Mouse (Mus musculus) embryonic facial prominence, embryonic 11.5 days (tissue): ENCODE results near the gene Crebrf. TPM values are rescaled to one million over a fixed set of nuclear protein-coding genes. Genes with fewer than 3 reads are reported as not detected.

ENCODE experiments used
- ATAC-seq: fragments of 200-750 bp; cut with Nextera tagmentation; replicated peaks from 2 replicates; pipeline ENCODE4 v1.8.0; 2017; ENCODE audit warnings: low read depth; ENCODE audit not compliant: insufficient number of reproducible peaks, low FRiP score, low TSS enrichment
- DNase-seq: peaks from one replicate; pipeline ENCODE4 v3.0.0-alpha.2; 2015; ENCODE audit warnings: low spot score
- H3K27ac ChIP-seq: fragments of 300-500 bp; sonication (generic); replicated peaks from 2 replicates; pipeline ENCODE4 v1.5.1; 2014; ENCODE audit warnings: mild to moderate bottlenecking, low read depth, low read length, control low read depth
- H3K27me3 ChIP-seq: fragments of 300-500 bp; sonication (generic); 2 replicates; pipeline ENCODE4 v1.6.1; 2014; ENCODE audit warnings: mild to moderate bottlenecking, low read length, moderate library complexity, mixed read lengths; ENCODE audit not compliant: control insufficient read depth, insufficient read depth
- H3K36me3 ChIP-seq: fragments of 300-500 bp; sonication (generic); replicated peaks from 2 replicates; pipeline ENCODE4 v1.6.1; 2014; ENCODE audit warnings: low read depth, mild to moderate bottlenecking, low read length, moderate library complexity, mixed read lengths; ENCODE audit not compliant: control insufficient read depth, insufficient read depth
- H3K4me1 ChIP-seq: fragments of 300-500 bp; sonication (generic); 2 replicates; pipeline ENCODE4 v1.6.1; 2014; ENCODE audit warnings: low read length, mixed read lengths; ENCODE audit not compliant: control insufficient read depth, insufficient read depth
- H3K4me2 ChIP-seq: fragments of 300-500 bp; sonication (generic); 2 replicates; pipeline ENCODE4 v1.6.1; 2014; ENCODE audit warnings: low read depth, mild to moderate bottlenecking, control low read depth, low read length, moderate library complexity
- H3K4me3 ChIP-seq: fragments of 300-500 bp; sonication (generic); 2 replicates; pipeline ENCODE4 v1.5.1; 2014; ENCODE audit warnings: low read depth, low read length, control low read depth
- H3K9ac ChIP-seq: fragments of 300-500 bp; sonication (generic); replicated peaks from 2 replicates; pipeline ENCODE4 v1.6.1; 2014; ENCODE audit warnings: mild to moderate bottlenecking, control low read depth, low read length
- H3K9me3 ChIP-seq: fragments of 300-500 bp; sonication (generic); replicated peaks from 2 replicates; pipeline ENCODE4 v1.6.1; 2016; ENCODE audit warnings: mild to moderate bottlenecking, low read length, inconsistent platforms, mixed read lengths; ENCODE audit not compliant: control insufficient read depth
- WGBS: fragments of 180-500 bp; shearing (Covaris S2); extraction: QIAGEN DNeasy Blood & Tissue Kit; methylation state at CpG from one replicate; pipeline ENCODE4 v1.1.7; 2014; 5-methylcytosine and 5-hydroxymethylcytosine counted together
- polyA plus RNA-seq: library from polyadenylated mRNA; unstranded; fragments of >200 nt; fragmentation: Nextera tagmentation; extraction: Ambion mirVana; gene quantifications from 2 replicates; pipeline ENCODE4 v1.2.1, GENCODE M21; 2014

The Crebrf gene
- polyA plus RNA-seq, 1 experiment from 2014 or later, result 3.5 TPM

DNA sequence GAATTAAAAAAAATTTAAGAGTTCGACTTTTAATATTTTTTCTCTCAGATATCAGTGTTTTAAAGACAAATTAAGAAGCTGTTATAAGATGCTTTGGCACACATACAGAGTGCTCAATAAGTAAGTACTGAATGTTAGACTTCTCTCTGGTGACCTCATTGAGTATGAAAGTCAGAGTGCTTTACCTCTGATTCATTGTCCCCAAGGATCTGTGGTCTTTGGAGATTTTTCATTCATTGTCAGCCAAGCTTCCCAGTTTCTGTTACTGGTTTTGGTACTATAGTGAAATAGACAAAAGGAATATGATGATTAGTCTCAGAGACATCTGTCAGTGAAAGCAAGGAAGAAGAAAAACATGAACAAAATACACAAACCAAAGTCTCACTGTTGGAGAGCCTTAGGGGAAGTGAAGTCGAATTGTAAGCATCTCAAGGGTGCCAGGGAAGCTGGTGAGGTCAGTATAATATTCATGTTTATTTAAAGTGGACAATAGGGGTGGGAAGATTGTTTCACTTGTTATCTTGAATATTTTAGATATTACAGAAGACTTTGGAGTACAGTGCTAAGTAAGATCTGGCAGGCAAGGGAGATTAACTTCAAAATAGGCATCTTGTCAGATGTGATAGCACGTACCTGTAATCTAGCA, 11.8 kb downstream of the Crebrf start:
- no peaks in the 10 kb centered on the region for H3K4me1 ChIP-seq
- H3K36me3 ChIP-seq, result no peaks in the 10 kb centered on the region
- ATAC-seq (no peak), DNase-seq (no peak)
- no peak overlapping the region for H3K27ac ChIP-seq
- WGBS, result 71% methylated on average over 3 of the region's 3 CpGs
- H3K9ac ChIP-seq, result no peak overlapping the region
- H3K4me2 ChIP-seq, result no peak overlapping the region
- H3K27me3 ChIP-seq, result no peaks in the 10 kb centered on the region
- no peaks in the 10 kb centered on the region for H3K9me3 ChIP-seq
- H3K4me3 ChIP-seq, result no peak overlapping the region

DNA sequence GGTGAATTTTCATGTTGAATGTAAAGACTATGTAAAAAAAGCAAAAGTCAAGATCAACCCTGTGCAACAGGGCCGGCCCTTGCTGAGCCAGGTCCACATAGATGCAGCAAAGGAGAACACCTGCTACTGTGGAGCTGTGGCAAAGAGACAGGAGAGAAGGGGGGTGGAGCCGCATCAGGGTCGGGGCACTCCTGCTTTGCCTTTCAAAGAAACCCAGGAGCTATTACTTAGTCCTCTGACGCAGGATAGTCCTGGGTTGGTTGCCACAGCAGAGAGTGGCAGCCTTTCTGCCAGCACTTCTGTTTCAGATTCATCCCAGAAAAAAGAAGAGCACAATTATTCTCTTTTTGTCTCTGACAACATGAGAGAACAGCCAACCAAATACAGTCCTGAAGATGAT, 27.1 kb downstream of the Crebrf start:
- ATAC-seq, result no peak
- Histone ChIP-seq H3K9me3 (no peaks in the 10 kb centered on the region), H3K36me3 (no peaks in the 10 kb centered on the region), H3K4me3 (no peak overlapping the region), H3K4me2 (no peak overlapping the region), H3K27me3 (no peaks in the 10 kb centered on the region), H3K27ac (no peak overlapping the region), H3K9ac (no peak overlapping the region), H3K4me1 (no peaks in the 10 kb centered on the region)
- DNase-seq, result no peak
- WGBS, result 50% methylated on average over 4 of the region's 4 CpGs

DNA sequence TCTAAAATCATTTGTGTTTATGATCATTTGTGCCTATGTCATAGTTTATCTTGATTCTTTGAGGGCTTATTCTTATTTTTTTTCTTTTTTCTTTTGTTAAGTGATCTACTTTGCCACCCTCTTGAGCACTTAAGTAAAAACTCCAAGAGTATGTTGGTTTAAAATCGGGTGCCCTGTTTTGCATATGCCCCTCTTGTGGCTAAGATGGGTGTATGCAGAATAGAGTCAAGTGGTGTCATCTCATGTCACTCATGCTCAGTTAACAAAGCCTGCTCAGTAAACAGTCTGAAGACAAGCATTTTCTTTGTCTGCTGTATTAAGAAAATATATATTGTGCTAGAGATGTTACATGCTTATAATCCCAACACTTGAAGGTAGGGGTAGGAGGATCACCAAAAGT, 27.8 kb downstream of the Crebrf start:
- Histone ChIP-seq H3K36me3 (no peaks in the 10 kb centered on the region), H3K9me3 (no peaks in the 10 kb centered on the region), H3K9ac (no peak overlapping the region), H3K27me3 (no peaks in the 10 kb centered on the region), H3K4me3 (no peak overlapping the region), H3K4me2 (no peak overlapping the region), H3K4me1 (no peaks in the 10 kb centered on the region), H3K27ac (no peak overlapping the region)
- 67% methylated on average over 1 of the region's 1 CpGs for WGBS
- DNase-seq (no peak), ATAC-seq (no peak)

- Histone ChIP-seq H3K27ac (no peak overlapping the region), H3K4me1 (no peaks in the 10 kb centered on the region), H3K9me3 (no peaks in the 10 kb centered on the region), H3K4me2 (no peak overlapping the region), H3K27me3 (no peaks in the 10 kb centered on the region), H3K9ac (no peak overlapping the region), H3K36me3 (no peaks in the 10 kb centered on the region), H3K4me3 (no peak overlapping the region)
- ATAC-seq (no peak), DNase-seq (no peak)
- WGBS, result 89% methylated on average over 3 of the region's 3 CpGs
Measured at GRCm38 (mm10) chr17:26749975-26750374, 34.5 kb downstream of the Crebrf start.

DNA sequence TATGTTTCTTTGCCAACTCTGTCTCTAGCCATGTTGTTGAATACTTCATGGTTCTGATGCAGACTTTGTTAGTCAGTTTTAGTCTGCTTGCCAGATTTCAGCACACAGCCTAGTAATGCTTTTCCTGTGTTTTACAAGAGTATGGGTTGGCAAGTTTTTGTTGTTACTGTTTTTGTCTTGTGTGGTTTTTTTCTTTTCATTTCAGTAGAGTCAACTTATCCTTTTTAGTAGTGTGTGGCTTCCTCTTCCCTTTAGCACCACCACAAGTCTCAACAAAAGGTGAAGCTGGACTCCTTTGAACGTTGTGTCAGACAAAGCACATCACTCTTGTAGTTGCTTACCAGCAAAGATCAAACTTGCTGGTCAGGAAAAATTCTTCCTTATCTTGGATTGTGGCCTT, 36.8 kb downstream of the Crebrf start:
- Histone ChIP-seq H3K4me2 (no peak overlapping the region), H3K4me1 (no peaks in the 10 kb centered on the region), H3K27me3 (no peaks in the 10 kb centered on the region), H3K9me3 (no peaks in the 10 kb centered on the region), H3K27ac (no peak overlapping the region), H3K4me3 (no peak overlapping the region), H3K36me3 (no peaks in the 10 kb centered on the region), H3K9ac (no peak overlapping the region)
- 81% methylated on average over 1 of the region's 1 CpGs for WGBS
- DNase-seq, result no peak
- no peak for ATAC-seq

DNA sequence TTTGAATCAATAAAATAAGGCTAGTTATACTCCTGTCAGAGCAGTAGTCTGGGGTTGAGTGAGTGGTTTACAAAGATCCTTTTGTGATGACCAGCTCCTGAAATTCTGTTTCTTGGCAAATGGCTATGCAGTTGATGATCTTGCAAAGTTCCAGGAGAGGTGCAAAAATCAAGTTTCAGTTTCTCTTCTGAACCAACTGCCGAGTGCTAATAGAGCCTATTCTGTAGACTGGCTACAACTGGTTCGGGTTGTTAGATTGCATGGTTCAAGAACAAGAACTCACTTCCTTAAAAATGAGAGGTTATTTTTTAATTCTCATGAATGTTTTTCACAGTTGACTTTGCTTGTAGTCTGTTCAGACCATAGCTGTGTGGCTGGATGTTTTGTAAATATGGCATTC, 38.0 kb downstream of the Crebrf start:
- Histone ChIP-seq H3K27me3 (no peaks in the 10 kb centered on the region), H3K36me3 (no peaks in the 10 kb centered on the region), H3K4me2 (no peak overlapping the region), H3K4me1 (no peaks in the 10 kb centered on the region), H3K9me3 (no peaks in the 10 kb centered on the region), H3K9ac (no peak overlapping the region), H3K4me3 (no peak overlapping the region), H3K27ac (no peak overlapping the region)
- DNase-seq, result no peak
- ATAC-seq, result no peak
- 81% methylated on average over 2 of the region's 2 CpGs for WGBS

GRCm38 (mm10) chr17:26767100-26767753, 51.8 kb downstream of the Crebrf start:
- Histone ChIP-seq H3K4me1 (no peaks in the 10 kb centered on the region), H3K9ac (no peak overlapping the region), H3K27me3 (no peaks in the 10 kb centered on the region), H3K4me2 (no peak overlapping the region), H3K4me3 (no peak overlapping the region), H3K9me3 (no peaks in the 10 kb centered on the region), H3K36me3 (no peaks in the 10 kb centered on the region), H3K27ac (no peak overlapping the region)
- WGBS, result 85% methylated on average over 5 of the region's 5 CpGs
- ATAC-seq, result no peak
- DNase-seq, result no peak

DNA sequence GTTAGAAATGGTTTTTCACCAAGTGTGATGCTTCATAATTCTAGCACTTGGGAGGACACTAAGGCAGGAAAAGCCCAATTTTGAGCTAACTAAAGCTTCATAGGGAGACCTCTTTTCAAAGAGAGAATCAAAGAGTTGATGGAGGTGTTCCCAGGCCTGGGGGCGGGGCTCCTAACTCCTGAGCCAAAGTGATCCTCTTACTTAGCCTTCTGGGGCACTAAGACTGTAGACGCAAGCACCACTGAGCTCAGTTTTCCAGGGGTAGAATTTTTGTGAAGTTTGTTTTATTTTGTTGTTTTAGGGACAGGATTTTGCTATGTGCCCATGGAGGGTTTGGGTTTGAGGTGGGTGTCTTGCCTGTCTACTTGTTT, 52.3 kb downstream of the Crebrf start:
- Histone ChIP-seq H3K9me3 (no peaks in the 10 kb centered on the region), H3K27ac (no peak overlapping the region), H3K9ac (no peak overlapping the region), H3K4me1 (no peaks in the 10 kb centered on the region), H3K27me3 (no peaks in the 10 kb centered on the region), H3K4me2 (no peak overlapping the region), H3K4me3 (no peak overlapping the region), H3K36me3 (no peaks in the 10 kb centered on the region)
- no peak for ATAC-seq
- WGBS, result 77% methylated on average over 2 of the region's 2 CpGs
- no peak for DNase-seq
